Mouse (Mus musculus) hindbrain, embryonic 13.5 days (tissue): ENCODE results near the gene Ralgps1. TPM values are rescaled to one million over a fixed set of nuclear protein-coding genes. Genes with fewer than 3 reads are reported as not detected.

Experiments used
- ATAC-seq: fragments of 200-750 bp; cut with Nextera tagmentation; 2 replicates; pipeline ENCODE4 v1.8.0; 2017; ENCODE audit warnings: moderate TSS enrichment; ENCODE audit not compliant: low FRiP score
- H3K27ac ChIP-seq: fragments of 300-500 bp; sonication (generic); 2 replicates; pipeline ENCODE4 v1.5.1; 2015; ENCODE audit warnings: inconsistent platforms, mild to moderate bottlenecking, moderate library complexity
- H3K27me3 ChIP-seq: fragments of 300-500 bp; sonication (generic); 2 replicates; pipeline ENCODE4 v1.6.1; 2015; ENCODE audit warnings: mild to moderate bottlenecking, inconsistent platforms
- H3K36me3 ChIP-seq: fragments of 300-500 bp; sonication (generic); 2 replicates; pipeline ENCODE4 v1.6.1; 2015; ENCODE audit warnings: mild to moderate bottlenecking, inconsistent platforms
- H3K4me1 ChIP-seq: fragments of 300-500 bp; sonication (generic); replicated peaks from 2 replicates; pipeline ENCODE4 v1.6.1; 2015; ENCODE audit warnings: inconsistent platforms
- H3K4me2 ChIP-seq: fragments of 300-500 bp; sonication (generic); 2 replicates; pipeline ENCODE4 v1.6.1; 2015; ENCODE audit warnings: inconsistent platforms, mild to moderate bottlenecking, moderate library complexity
- H3K4me3 ChIP-seq: fragments of 300-500 bp; sonication (generic); 2 replicates; pipeline ENCODE4 v1.5.1; 2015; ENCODE audit warnings: mild to moderate bottlenecking, inconsistent platforms
- H3K9ac ChIP-seq: fragments of 300-500 bp; sonication (generic); 2 replicates; pipeline ENCODE4 v1.6.1; 2015; ENCODE audit warnings: mild to moderate bottlenecking, inconsistent platforms
- H3K9me3 ChIP-seq: fragments of 300-500 bp; sonication (generic); 2 replicates; pipeline ENCODE4 v1.6.1; 2016; ENCODE audit warnings: inconsistent platforms
- WGBS: fragments of 180-500 bp; shearing (Covaris S2); methylation state at CpG from one replicate; pipeline ENCODE4 v1.1.7; 2015; 5-methylcytosine and 5-hydroxymethylcytosine counted together
- polyA plus RNA-seq: library from polyadenylated mRNA; unstranded; fragments of >200 nt; fragmentation: Nextera tagmentation; extraction: Ambion mirVana; gene quantifications from 2 replicates; pipeline ENCODE4 v1.2.1, GENCODE M21; 2015

The Ralgps1 gene
- polyA plus RNA-seq, 1 experiment from 2014 or later: 37.3 TPM

GRCm38 (mm10) chr2:33270569-33270968 is 100.7 kb downstream of the Ralgps1 start:
- Histone ChIP-seq H3K9me3 (no peaks in the 10 kb centered on the region), H3K9ac (no peak overlapping the region), H3K27ac (no peak overlapping the region), H3K36me3 (peaks cover 43% of the 10 kb centered on the region), H3K4me2 (no peak overlapping the region), H3K27me3 (no peaks in the 10 kb centered on the region), H3K4me3 (no peak overlapping the region), H3K4me1 (peaks cover 20% of the 10 kb centered on the region)
- no peak for ATAC-seq
- 91% methylated on average over 2 of the region's 2 CpGs for WGBS

- Histone ChIP-seq H3K36me3 (peaks cover 35% of the 10 kb centered on the region), H3K4me1 (peaks cover 23% of the 10 kb centered on the region), H3K4me2 (no peak overlapping the region), H3K27ac (0 out of 2 replicates have a peak overlapping the region, but pooled peaks have one; percentile 2), H3K4me3 (no peak overlapping the region), H3K27me3 (no peaks in the 10 kb centered on the region), H3K9me3 (no peaks in the 10 kb centered on the region), H3K9ac (no peak overlapping the region)
- 85% methylated on average over 2 of the region's 2 CpGs for WGBS
- ATAC-seq: no peak
Observed at GRCm38 (mm10) chr2:33269132-33269493, 102.2 kb downstream of the Ralgps1 start.

GRCm38 (mm10) chr2:33268384-33269131 is 102.7 kb downstream of the Ralgps1 start:
- Histone ChIP-seq H3K36me3 (peaks cover 33% of the 10 kb centered on the region), H3K27me3 (no peaks in the 10 kb centered on the region), H3K4me2 (no peak overlapping the region), H3K27ac (0 out of 2 replicates have a peak overlapping the region, but pooled peaks have one; percentile 2), H3K4me1 (peaks cover 23% of the 10 kb centered on the region), H3K4me3 (no peak overlapping the region), H3K9ac (no peak overlapping the region), H3K9me3 (no peaks in the 10 kb centered on the region)
- 81% methylated on average over 6 of the region's 6 CpGs for WGBS
- no peak for ATAC-seq

- Histone ChIP-seq H3K27ac (0 out of 2 replicates have a peak overlapping the region, but pooled peaks have one; percentile 12), H3K27me3 (no peaks in the 10 kb centered on the region), H3K9me3 (no peaks in the 10 kb centered on the region), H3K4me1 (peaks cover 22% of the 10 kb centered on the region), H3K4me3 (no peak overlapping the region), H3K9ac (no peak overlapping the region), H3K4me2 (no peak overlapping the region), H3K36me3 (peaks cover 22% of the 10 kb centered on the region)
- 73% methylated on average over 1 of the region's 1 CpGs for WGBS
- no peak for ATAC-seq
Observed at GRCm38 (mm10) chr2:33267075-33267474, 104.2 kb downstream of the Ralgps1 start.

- peak overlapping the region; percentile 40; the same call in 1 of the 2 replicates for H3K27ac ChIP-seq
Observed at GRCm38 (mm10) chr2:33265793-33266192, 105.5 kb downstream of the Ralgps1 start.

GRCm38 (mm10) chr2:33261475-33261874 is 109.8 kb downstream of the Ralgps1 start:
- Histone ChIP-seq H3K9me3 (no peaks in the 10 kb centered on the region), H3K9ac (no peak overlapping the region), H3K27me3 (no peaks in the 10 kb centered on the region), H3K4me1 (peaks cover 4% of the 10 kb centered on the region), H3K4me2 (no peak overlapping the region), H3K4me3 (no peak overlapping the region), H3K36me3 (peaks cover 32% of the 10 kb centered on the region), H3K27ac (no peak overlapping the region)
- ATAC-seq: no peak
- WGBS: 95% methylated on average over 3 of the region's 3 CpGs

More at GRCm38 (mm10) chr2:33265793-33266192, 105.5 kb downstream of the Ralgps1 start:
- Histone ChIP-seq H3K9ac (no peak overlapping the region), H3K4me2 (no peak overlapping the region), H3K4me1 (peaks cover 16% of the 10 kb centered on the region), H3K36me3 (peaks cover 21% of the 10 kb centered on the region), H3K4me3 (no peak overlapping the region), H3K27me3 (no peaks in the 10 kb centered on the region), H3K9me3 (no peaks in the 10 kb centered on the region)
- WGBS: 74% methylated on average over 3 of the region's 3 CpGs
- no peak for ATAC-seq

- no peak overlapping the region for H3K27ac ChIP-seq
- no peak overlapping the region for H3K9ac ChIP-seq
- H3K9me3 ChIP-seq: no peaks in the 10 kb centered on the region
- WGBS: 86% methylated on average over 8 of the region's 8 CpGs
- H3K4me2 ChIP-seq: no peak overlapping the region
- peaks cover 37% of the 10 kb centered on the region for H3K36me3 ChIP-seq
- H3K27me3 ChIP-seq: no peaks in the 10 kb centered on the region
- no peak for ATAC-seq
- no peak overlapping the region for H3K4me3 ChIP-seq
- H3K4me1 ChIP-seq: peaks cover 4% of the 10 kb centered on the region; the same call in 1 of the 2 replicates
Observed at GRCm38 (mm10) chr2:33260772-33261171, 110.5 kb downstream of the Ralgps1 start.

GRCm38 (mm10) chr2:33256769-33257537 is 114.3 kb downstream of the Ralgps1 start:
- H3K4me3 ChIP-seq: no peak overlapping the region
- H3K27me3 ChIP-seq: no peaks in the 10 kb centered on the region
- H3K36me3 ChIP-seq: peaks cover 37% of the 10 kb centered on the region
- no peak overlapping the region for H3K27ac ChIP-seq
- H3K9ac ChIP-seq: no peak overlapping the region
- H3K4me2 ChIP-seq: no peak overlapping the region
- peaks cover 16% of the 10 kb centered on the region for H3K4me1 ChIP-seq
- ATAC-seq: no peak
- no peaks in the 10 kb centered on the region for H3K9me3 ChIP-seq
- 98% methylated on average over 3 of the region's 3 CpGs for WGBS

- H3K27ac ChIP-seq: peak overlapping the region; percentile 24; the same call in 1 of the 2 replicates
- H3K4me3 ChIP-seq: no peak overlapping the region
- no peak for ATAC-seq
- H3K36me3 ChIP-seq: peaks cover 21% of the 10 kb centered on the region
- WGBS: 91% methylated on average over 9 of the region's 9 CpGs
- no peak overlapping the region for H3K9ac ChIP-seq
- no peaks in the 10 kb centered on the region for H3K27me3 ChIP-seq
- H3K9me3 ChIP-seq: no peaks in the 10 kb centered on the region
- peaks cover 16% of the 10 kb centered on the region for H3K4me1 ChIP-seq
- H3K4me2 ChIP-seq: no peak overlapping the region
Observed at GRCm38 (mm10) chr2:33254318-33254985, 116.8 kb downstream of the Ralgps1 start.

- no peak for ATAC-seq
- WGBS: 66% methylated on average over 4 of the region's 4 CpGs
- Histone ChIP-seq H3K9ac (no peak overlapping the region), H3K27ac (no peak overlapping the region), H3K4me2 (no peak overlapping the region), H3K27me3 (no peaks in the 10 kb centered on the region), H3K4me3 (no peak overlapping the region), H3K9me3 (no peaks in the 10 kb centered on the region), H3K4me1 (peaks cover 16% of the 10 kb centered on the region), H3K36me3 (peaks cover 25% of the 10 kb centered on the region)
Observed at GRCm38 (mm10) chr2:33253572-33254190, 117.6 kb downstream of the Ralgps1 start.

- Histone ChIP-seq H3K9ac (no peak overlapping the region), H3K27me3 (no peaks in the 10 kb centered on the region), H3K4me2 (no peak overlapping the region), H3K27ac (no peak overlapping the region), H3K4me3 (no peak overlapping the region), H3K36me3 (peaks cover 30% of the 10 kb centered on the region), H3K4me1 (peaks cover 16% of the 10 kb centered on the region), H3K9me3 (no peaks in the 10 kb centered on the region)
- no peak for ATAC-seq
- 86% methylated on average over 6 of the region's 6 CpGs for WGBS
Observed at GRCm38 (mm10) chr2:33252751-33253150, 118.5 kb downstream of the Ralgps1 start.
